Mouse (Mus musculus) heart, embryonic 13.5 days (tissue): Measurements from ENCODE around the gene Ppm1h. TPM values are rescaled to one million over a fixed set of nuclear protein-coding genes. Genes with fewer than 3 reads are reported as not detected.
A peak's percentile ranks its signal among the peaks of the same experiment; 100 is the strongest.

ENCODE experiments used
- ATAC-seq: fragments of 200-750 bp; cut with Nextera tagmentation; 2 replicates; pipeline ENCODE4 v1.8.0; 2017; ENCODE audit warnings: moderate TSS enrichment; ENCODE audit not compliant: insufficient number of reproducible peaks, low FRiP score, low TSS enrichment; ENCODE audit errors: extremely low read depth
- H3K27ac ChIP-seq: fragments of 300-500 bp; sonication (generic); replicated peaks from 2 replicates; pipeline ENCODE4 v1.5.1; 2015; ENCODE audit warnings: moderate library complexity, mild to moderate bottlenecking, inconsistent platforms
- H3K27me3 ChIP-seq: fragments of 300-500 bp; sonication (generic); replicated peaks from 2 replicates; pipeline ENCODE4 v1.6.1; 2015; ENCODE audit warnings: mild to moderate bottlenecking, inconsistent platforms
- H3K36me3 ChIP-seq: fragments of 300-500 bp; sonication (generic); 2 replicates; pipeline ENCODE4 v1.6.1; 2015; ENCODE audit warnings: mild to moderate bottlenecking, inconsistent platforms
- H3K4me1 ChIP-seq: fragments of 300-500 bp; sonication (generic); 2 replicates; pipeline ENCODE4 v1.6.1; 2015; ENCODE audit warnings: inconsistent platforms
- H3K4me2 ChIP-seq: fragments of 300-500 bp; sonication (generic); 2 replicates; pipeline ENCODE4 v1.6.1; 2015; ENCODE audit warnings: inconsistent platforms, mild to moderate bottlenecking, moderate library complexity
- H3K4me3 ChIP-seq: fragments of 300-500 bp; sonication (generic); 2 replicates; pipeline ENCODE4 v1.5.1; 2015; ENCODE audit warnings: moderate library complexity, mild to moderate bottlenecking, inconsistent platforms
- H3K9ac ChIP-seq: fragments of 300-500 bp; sonication (generic); 2 replicates; pipeline ENCODE4 v1.6.1; 2015; ENCODE audit warnings: inconsistent platforms, mild to moderate bottlenecking, moderate library complexity
- H3K9me3 ChIP-seq: fragments of 300-500 bp; sonication (generic); 2 replicates; pipeline ENCODE4 v1.6.1; 2016; ENCODE audit warnings: inconsistent platforms
- WGBS: fragments of 180-500 bp; shearing (Covaris S2); methylation state at CpG from one replicate; pipeline ENCODE4 v1.1.7; 2015; ENCODE audit warnings: mixed read lengths; 5-methylcytosine and 5-hydroxymethylcytosine counted together
- polyA plus RNA-seq: library from polyadenylated mRNA; unstranded; fragments of >200 nt; fragmentation: Nextera tagmentation; extraction: Ambion mirVana; gene quantifications from 2 replicates; pipeline ENCODE4 v1.2.1, GENCODE M21; 2015

Gene Ppm1h
- polyA plus RNA-seq, 1 experiment from 2014 or later = 3.9 TPM

DNA sequence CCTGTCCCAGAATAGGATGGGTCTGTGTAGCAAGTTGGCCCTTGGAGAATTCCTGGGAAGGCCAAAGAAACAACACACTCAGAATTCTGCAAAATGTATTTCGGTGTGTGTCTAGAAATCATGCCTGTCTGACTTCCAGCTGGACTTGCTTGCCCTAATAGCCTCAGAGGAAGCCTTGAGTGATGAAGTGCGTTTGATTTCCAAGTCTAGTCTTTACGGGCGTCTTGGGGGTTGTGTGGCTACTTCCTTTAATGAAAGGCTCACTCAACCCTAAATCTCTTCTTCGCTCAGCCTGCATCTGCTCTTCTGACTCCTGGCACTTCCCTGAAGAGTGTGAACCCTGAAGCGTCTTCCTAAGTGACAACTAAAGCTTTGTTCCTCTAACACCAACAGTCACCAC, 265.3 kb downstream of the Ppm1h start:
- no peak for ATAC-seq
- Histone ChIP-seq H3K4me2 (no peak overlapping the region), H3K9me3 (no peaks in the 10 kb centered on the region), H3K27ac (no peak overlapping the region), H3K36me3 (no peaks in the 10 kb centered on the region), H3K9ac (no peak overlapping the region), H3K4me3 (no peak overlapping the region), H3K4me1 (0 out of 2 replicates have a peak, but pooled peaks cover 3% of the 10 kb centered on the region), H3K27me3 (no peaks in the 10 kb centered on the region)
- WGBS = 48% methylated on average over 6 of the region's 6 CpGs

DNA sequence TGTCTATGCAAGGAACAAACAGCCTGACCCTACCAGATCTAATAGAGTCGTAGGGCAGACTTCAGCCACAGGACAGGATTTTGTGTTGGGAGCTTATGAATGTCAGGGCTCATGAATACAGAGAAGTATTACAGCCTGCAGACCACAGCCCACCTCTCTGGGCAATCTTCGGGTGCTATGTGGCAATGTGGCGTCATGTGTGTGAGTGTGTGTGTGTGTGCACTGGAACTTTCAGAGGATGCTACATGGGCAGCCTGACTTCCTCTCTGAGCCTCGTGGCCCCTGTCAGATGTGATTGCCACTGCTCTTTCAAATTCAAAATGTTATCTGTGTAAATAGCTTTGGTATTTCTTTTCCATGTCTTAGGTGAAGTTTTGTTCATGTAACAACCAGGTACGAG, 266.3 kb downstream of the Ppm1h start:
- Histone ChIP-seq H3K27ac (no peak overlapping the region), H3K4me2 (no peak overlapping the region), H3K36me3 (no peaks in the 10 kb centered on the region), H3K27me3 (no peaks in the 10 kb centered on the region), H3K9me3 (no peaks in the 10 kb centered on the region), H3K4me1 (0 out of 2 replicates have a peak, but pooled peaks cover 3% of the 10 kb centered on the region), H3K4me3 (no peak overlapping the region), H3K9ac (no peak overlapping the region)
- 69% methylated on average over 5 of the region's 5 CpGs for WGBS
- ATAC-seq = no peak

DNA sequence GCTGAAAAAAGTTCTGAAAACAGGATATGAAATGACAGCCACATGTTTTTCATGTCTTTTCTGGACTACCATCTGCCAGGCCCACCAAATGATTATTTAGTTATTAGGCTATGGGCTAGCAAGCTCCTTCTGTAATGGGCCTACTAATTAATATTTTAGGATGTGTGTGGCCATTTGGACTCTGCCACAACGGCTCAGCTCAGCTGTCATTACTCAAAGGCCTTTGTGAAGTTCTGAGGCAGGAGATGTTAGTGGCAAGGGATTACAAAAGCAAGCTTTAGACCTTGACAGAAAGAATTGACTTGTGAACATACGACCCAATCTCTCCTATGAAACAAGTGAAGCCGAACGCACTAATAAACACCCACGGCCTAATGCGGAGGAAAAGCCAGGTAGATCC, 272.4 kb downstream of the Ppm1h start:
- H3K9ac ChIP-seq = no peak overlapping the region
- H3K9me3 ChIP-seq = no peaks in the 10 kb centered on the region
- H3K27me3 ChIP-seq = no peaks in the 10 kb centered on the region
- H3K36me3 ChIP-seq = no peaks in the 10 kb centered on the region
- no peak overlapping the region for H3K4me2 ChIP-seq
- H3K4me3 ChIP-seq = no peak overlapping the region
- ATAC-seq = no peak
- H3K27ac ChIP-seq = no peak overlapping the region
- no peaks in the 10 kb centered on the region for H3K4me1 ChIP-seq
- WGBS = 83% methylated on average over 6 of the region's 6 CpGs

DNA sequence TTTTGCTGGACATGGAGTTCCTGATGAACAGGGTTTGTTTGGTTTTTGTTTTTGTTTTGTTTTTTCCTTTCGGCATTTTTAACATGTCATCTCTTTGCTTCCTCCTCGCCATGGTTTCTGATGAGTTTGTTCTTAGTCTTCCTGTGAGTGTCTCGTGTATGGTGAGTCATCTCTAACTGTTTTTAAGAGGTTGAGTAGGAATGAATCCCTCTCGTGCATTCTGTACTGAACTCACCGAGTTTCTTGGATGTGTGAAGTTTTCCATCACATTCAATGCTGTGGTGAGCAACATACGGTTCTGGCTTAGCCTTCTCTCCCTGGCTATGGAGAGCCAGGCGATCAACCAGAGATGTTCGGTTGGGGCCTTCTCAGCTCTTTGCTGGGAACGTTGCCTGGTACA, 275.0 kb downstream of the Ppm1h start:
- no peaks in the 10 kb centered on the region for H3K4me1 ChIP-seq
- 83% methylated on average over 9 of the region's 9 CpGs for WGBS
- no peak overlapping the region for H3K9ac ChIP-seq
- no peaks in the 10 kb centered on the region for H3K9me3 ChIP-seq
- no peaks in the 10 kb centered on the region for H3K36me3 ChIP-seq
- no peaks in the 10 kb centered on the region for H3K27me3 ChIP-seq
- no peak for ATAC-seq
- no peak overlapping the region for H3K27ac ChIP-seq
- H3K4me3 ChIP-seq = no peak overlapping the region
- H3K4me2 ChIP-seq = no peak overlapping the region

DNA sequence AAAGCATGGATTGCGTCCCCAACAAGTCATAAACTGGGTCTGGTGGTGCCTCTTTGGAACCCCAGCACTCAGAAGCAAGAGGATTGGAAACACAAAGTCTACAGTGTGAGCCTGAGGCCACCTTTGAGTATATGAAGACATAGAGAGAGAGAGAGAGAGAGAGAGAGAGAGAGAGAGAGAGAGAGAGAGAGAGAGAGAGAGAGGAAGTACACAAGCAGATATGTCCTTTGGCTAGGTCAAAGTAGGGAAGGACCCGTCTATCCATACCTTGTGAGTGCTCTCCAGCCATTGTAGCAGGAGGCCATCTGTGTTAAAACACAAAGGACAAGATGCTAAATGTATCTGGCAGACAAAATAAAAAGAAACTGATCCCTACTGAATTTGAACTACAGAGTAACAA, 279.4 kb downstream of the Ppm1h start:
- H3K4me1 ChIP-seq = peaks cover 10% of the 10 kb centered on the region; the same call in 1 of the 2 replicates
- H3K4me2 ChIP-seq = no peak overlapping the region
- no peak overlapping the region for H3K9ac ChIP-seq
- no peak for ATAC-seq
- H3K27me3 ChIP-seq = 0 out of 2 replicates have a peak, but pooled peaks cover 4% of the 10 kb centered on the region
- WGBS = 61% methylated on average over 2 of the region's 2 CpGs
- H3K36me3 ChIP-seq = no peaks in the 10 kb centered on the region
- H3K27ac ChIP-seq = no peak overlapping the region
- no peaks in the 10 kb centered on the region for H3K9me3 ChIP-seq
- H3K4me3 ChIP-seq = no peak overlapping the region

DNA sequence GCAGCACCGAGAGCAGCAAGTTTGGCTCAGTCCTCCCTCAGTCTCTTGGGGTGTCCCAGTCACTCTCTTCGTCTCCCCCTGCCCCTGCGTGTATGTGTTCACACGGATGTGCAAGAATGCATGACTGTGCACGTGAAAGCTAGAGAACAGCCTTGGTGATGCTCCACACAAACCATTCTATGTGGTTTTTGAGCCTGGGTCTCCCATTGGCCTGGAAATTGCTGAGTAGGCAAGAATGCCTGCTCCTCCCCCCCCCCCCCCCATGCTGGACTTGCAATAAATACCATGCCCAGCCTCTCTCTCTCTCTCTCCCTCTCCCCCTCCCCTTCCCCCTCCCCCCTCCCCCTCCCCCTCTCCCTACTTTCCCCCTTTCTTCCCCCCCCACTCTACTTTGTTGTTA, 280.1 kb downstream of the Ppm1h start:
- Histone ChIP-seq H3K9me3 (no peaks in the 10 kb centered on the region), H3K36me3 (no peaks in the 10 kb centered on the region), H3K9ac (no peak overlapping the region), H3K27ac (no peak overlapping the region), H3K4me3 (no peak overlapping the region), H3K4me1 (peaks cover 17% of the 10 kb centered on the region), H3K4me2 (no peak overlapping the region), H3K27me3 (0 out of 2 replicates have a peak, but pooled peaks cover 4% of the 10 kb centered on the region)
- no peak for ATAC-seq
- WGBS = 90% methylated on average over 5 of the region's 5 CpGs

DNA sequence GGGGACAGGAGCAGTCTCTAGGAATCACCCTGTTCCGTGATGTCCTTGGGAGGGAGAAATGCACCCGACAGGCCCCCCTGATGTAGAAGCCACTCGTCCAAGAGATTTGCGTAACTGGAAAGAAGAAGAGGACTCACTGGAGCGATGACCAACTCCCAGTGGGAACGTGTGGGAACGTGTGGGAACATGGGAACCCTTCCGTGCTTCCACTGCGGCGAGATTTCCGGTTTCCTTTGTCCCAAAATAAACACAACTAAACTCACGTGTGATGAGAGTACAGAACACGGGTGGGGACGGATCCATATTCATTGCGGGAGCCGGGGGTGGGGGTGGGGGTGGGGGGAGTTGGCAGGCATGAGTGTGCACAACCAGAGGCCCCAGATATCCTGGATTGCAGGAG, 281.7 kb downstream of the Ppm1h start:
- WGBS = 73% methylated on average over 16 of the region's 16 CpGs
- no peak overlapping the region for H3K9ac ChIP-seq
- no peak overlapping the region for H3K4me3 ChIP-seq
- H3K4me2 ChIP-seq = no peak overlapping the region
- no peak for ATAC-seq
- H3K27ac ChIP-seq = no peak overlapping the region
- H3K4me1 ChIP-seq = peaks cover 24% of the 10 kb centered on the region
- no peaks in the 10 kb centered on the region for H3K36me3 ChIP-seq
- no peaks in the 10 kb centered on the region for H3K9me3 ChIP-seq
- H3K27me3 ChIP-seq = 0 out of 2 replicates have a peak, but pooled peaks cover 7% of the 10 kb centered on the region

DNA sequence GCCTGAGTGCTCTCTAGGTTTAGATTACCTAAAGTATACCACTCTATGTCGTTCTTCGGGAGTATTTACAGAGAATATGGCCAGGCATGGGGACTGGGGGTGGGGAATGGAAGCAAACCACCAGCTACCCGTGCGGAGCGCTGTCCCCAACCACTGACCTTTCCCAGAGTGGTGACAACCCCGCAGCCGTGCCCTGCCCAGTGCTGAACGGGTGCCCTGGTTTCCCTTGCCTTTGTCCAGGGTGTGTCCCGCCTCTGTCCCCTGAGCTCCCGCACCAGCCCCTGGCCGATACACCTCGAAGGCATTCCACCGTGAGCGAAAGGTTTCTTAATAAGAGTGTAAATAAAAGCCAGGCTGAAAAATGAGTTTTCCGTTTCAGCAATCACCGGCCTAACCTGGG, 282.2 kb downstream of the Ppm1h start:
- Histone ChIP-seq H3K27ac (no peak overlapping the region), H3K4me2 (peak overlapping the region; percentile 53)
- no peak for ATAC-seq

DNA sequence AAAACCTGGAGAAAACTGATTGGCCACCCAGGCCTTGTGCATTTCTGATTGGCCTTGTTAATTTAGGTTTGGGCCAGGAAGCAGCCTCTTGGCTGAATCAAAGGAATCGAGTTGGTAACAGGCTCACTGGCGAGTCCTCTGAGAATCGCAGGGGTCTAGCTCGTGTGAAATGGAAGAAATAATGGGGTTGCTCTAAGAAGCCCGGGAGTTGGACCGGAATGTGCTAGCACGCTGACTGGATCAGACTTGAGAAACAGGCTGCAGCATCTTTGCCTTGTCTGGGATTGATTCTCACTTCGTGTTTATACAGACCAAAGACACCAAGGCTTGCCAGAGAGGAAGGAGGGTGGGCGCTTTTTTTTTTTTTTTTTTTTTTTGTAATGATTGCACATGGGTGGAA, 282.9 kb downstream of the Ppm1h start:
- H3K36me3 ChIP-seq = no peaks in the 10 kb centered on the region
- ATAC-seq = no peak
- H3K4me1 ChIP-seq = peaks cover 26% of the 10 kb centered on the region
- 54% methylated on average over 9 of the region's 9 CpGs for WGBS
- 0 out of 2 replicates have a peak, but pooled peaks cover 7% of the 10 kb centered on the region for H3K27me3 ChIP-seq
- H3K9me3 ChIP-seq = no peaks in the 10 kb centered on the region
- H3K4me3 ChIP-seq = no peak overlapping the region
- H3K4me2 ChIP-seq = no peak overlapping the region
- H3K27ac ChIP-seq = no peak overlapping the region
- H3K9ac ChIP-seq = no peak overlapping the region

More for the DNA sequence above, 282.2 kb downstream of the Ppm1h start:
- Histone ChIP-seq H3K9me3 (no peaks in the 10 kb centered on the region), H3K4me3 (peak overlapping the region; percentile 11; the same call in 1 of the 2 replicates), H3K36me3 (no peaks in the 10 kb centered on the region), H3K9ac (peak overlapping the region; percentile 39; the same call in 1 of the 2 replicates), H3K27me3 (0 out of 2 replicates have a peak, but pooled peaks cover 7% of the 10 kb centered on the region), H3K4me1 (peaks cover 24% of the 10 kb centered on the region)
- WGBS = 45% methylated on average over 16 of the region's 16 CpGs

DNA sequence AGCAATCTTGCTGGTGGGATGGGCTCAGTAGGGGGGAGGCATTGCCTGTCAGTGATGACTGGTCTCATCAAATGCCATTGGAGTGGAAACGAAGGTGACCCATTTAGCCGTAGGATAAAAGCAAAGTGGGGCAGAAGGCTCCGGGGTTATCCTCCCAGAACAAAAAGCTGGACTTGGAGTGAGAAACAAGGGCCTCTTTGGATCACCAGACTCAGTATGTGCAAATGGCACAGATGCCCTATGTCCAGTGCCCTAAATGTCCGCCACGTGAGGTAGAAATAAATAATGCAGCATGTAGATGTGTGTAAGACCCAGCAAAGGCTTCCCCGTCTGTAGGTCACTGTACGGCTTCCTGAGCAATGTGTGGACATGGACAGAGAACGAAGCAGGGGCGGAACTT, 284.1 kb downstream of the Ppm1h start:
- Histone ChIP-seq H3K27ac (no peak overlapping the region), H3K36me3 (no peaks in the 10 kb centered on the region), H3K9ac (no peak overlapping the region), H3K4me1 (peaks cover 30% of the 10 kb centered on the region), H3K4me2 (no peak overlapping the region), H3K27me3 (0 out of 2 replicates have a peak, but pooled peaks cover 7% of the 10 kb centered on the region), H3K9me3 (no peaks in the 10 kb centered on the region), H3K4me3 (no peak overlapping the region)
- 66% methylated on average over 9 of the region's 9 CpGs for WGBS
- ATAC-seq = no peak

DNA sequence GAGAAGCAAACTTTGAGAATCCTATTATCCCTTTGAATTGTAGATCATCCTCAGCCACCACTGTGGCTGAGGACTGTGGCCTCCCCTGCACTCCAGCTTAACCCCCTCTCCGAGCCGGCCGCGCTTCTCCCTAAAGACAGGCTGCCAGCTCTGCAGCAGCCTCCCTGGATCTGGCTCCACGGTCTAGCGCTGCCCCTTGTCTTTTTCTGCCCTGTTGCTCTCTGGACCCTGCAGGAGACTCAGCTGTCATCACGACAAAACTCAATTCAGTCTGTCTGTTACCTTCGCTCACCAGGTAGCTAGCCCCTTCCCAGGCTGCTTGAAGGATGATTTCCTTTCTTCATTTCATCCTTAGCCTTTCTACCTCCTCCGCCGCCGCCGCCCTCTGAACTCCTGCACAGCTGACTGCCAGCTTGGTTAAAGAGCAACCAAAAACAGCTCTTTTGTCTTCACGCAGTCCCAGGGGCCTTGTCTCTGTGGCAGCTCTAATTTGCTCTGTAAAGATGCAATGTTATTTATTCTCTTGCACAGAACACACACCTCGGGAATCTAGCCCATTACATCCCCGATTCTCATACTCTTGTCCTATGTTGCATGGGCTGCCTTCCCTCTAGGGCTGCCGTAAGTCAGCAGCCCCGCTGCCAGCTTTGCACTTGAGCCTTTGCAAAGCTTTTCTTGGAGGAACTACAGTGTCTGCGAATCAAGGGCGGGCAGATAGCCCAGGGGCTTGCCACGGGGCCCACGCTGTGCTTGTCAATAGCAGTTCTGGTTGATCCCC, 285.1 kb downstream of the Ppm1h start:
- ATAC-seq = no peak
- Histone ChIP-seq H3K27me3 (0 out of 2 replicates have a peak, but pooled peaks cover 7% of the 10 kb centered on the region), H3K4me1 (peaks cover 30% of the 10 kb centered on the region), H3K27ac (no peak overlapping the region), H3K4me2 (peak overlapping the region; percentile 76), H3K36me3 (no peaks in the 10 kb centered on the region), H3K9me3 (no peaks in the 10 kb centered on the region), H3K4me3 (peak overlapping the region; percentile 47), H3K9ac (peak overlapping the region; percentile 75)
- 6% methylated on average over 21 of the region's 21 CpGs for WGBS

DNA sequence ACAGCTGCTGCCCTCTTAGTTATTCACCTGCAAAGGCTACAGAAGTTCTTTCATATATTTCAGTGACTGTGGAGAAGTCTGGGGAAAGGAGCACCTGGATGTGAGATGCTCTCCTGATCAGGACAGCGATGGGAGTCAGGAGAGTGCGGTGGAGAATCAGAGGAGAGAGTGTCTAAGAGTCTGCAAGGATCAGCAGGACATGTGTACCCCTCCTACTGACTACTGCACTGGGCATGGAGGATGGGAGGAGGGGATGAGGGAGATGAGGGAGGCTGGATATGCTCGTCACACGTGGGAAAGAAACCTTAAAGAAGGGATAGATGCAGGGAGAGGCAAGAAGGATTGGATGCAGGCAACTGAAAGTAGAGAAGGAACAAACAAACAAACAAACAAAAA, 285.7 kb downstream of the Ppm1h start:
- peak overlapping the region; percentile 47 for H3K4me3 ChIP-seq

More for the DNA sequence above, 285.7 kb downstream of the Ppm1h start:
- Histone ChIP-seq H3K4me2 (peak overlapping the region; percentile 76), H3K36me3 (no peaks in the 10 kb centered on the region), H3K9ac (peak overlapping the region; percentile 75), H3K27ac (no peak overlapping the region), H3K4me1 (peaks cover 30% of the 10 kb centered on the region), H3K27me3 (0 out of 2 replicates have a peak, but pooled peaks cover 7% of the 10 kb centered on the region), H3K9me3 (no peaks in the 10 kb centered on the region)
- no peak; the same call in 1 of the 2 replicates for ATAC-seq
- WGBS = 20% methylated on average over 4 of the region's 4 CpGs
